Comparison of ENCODE assay signal across 8 mouse cellular contexts in genomic region chr10:79984871-79985270, GRCm38 (mm10). TPM values are rescaled to one million over a fixed set of nuclear protein-coding genes. Genes with fewer than 3 reads are reported as not detected.
DNase-seq lines count a peak whose midpoint lies in the region; ATAC-seq and TF ChIP-seq lines count a peak whose summit lies in the region.

No protein-coding gene starts in this region.

- no peaks in the 10 kb centered on the region for H3K27me3 ChIP-seq in MEL (ENCODE audit: control insufficient read depth in 1 of 2, insufficient read depth in 2 of 2, low read length in 2 of 2)
- H3K27me3 ChIP-seq in cerebellum, adult 2 months (ENCODE audit: control insufficient read depth, insufficient read depth, low read length), result no peaks in the 10 kb centered on the region
- H3K27me3 ChIP-seq in forebrain, postnatal 0 days (ENCODE audit: insufficient read depth, low read length), result peaks cover 27% of the 10 kb centered on the region
- no peaks in the 10 kb centered on the region for H3K27me3 ChIP-seq in lung, embryonic 15.5 days

- peaks cover 0 to 5% of the 10 kb centered on the region in 2 experiments; a peak in 2 of 4 replicates for H3K36me3 ChIP-seq in MEL (ENCODE audit: control insufficient read depth in 1 of 2, insufficient read depth in 2 of 2, low read length in 2 of 2)
- no peaks in the 10 kb centered on the region for H3K36me3 ChIP-seq in forebrain, postnatal 0 days (ENCODE audit: insufficient read depth)
- H3K36me3 ChIP-seq in lung, embryonic 15.5 days, result no peaks in the 10 kb centered on the region

- peak overlapping the region; percentile 78 to 83 for H3K4me3 ChIP-seq in MEL (ENCODE audit: control insufficient read depth in 1 of 2, insufficient read depth in 1 of 2, low read depth in 2 of 2, low read length in 2 of 2)
- peak overlapping the region; percentile 81 for H3K4me3 ChIP-seq in cerebellum, adult 2 months (replicated peaks; ENCODE audit: insufficient read depth, low read depth, low read length)
- H3K4me3 ChIP-seq in forebrain, postnatal 0 days (ENCODE audit: low read depth, low read length), result peak overlapping the region; percentile 77
- peak overlapping the region; percentile 86 for H3K4me3 ChIP-seq in lung, embryonic 15.5 days

- peak overlapping the region; percentile 93 for H3K4me2 ChIP-seq in forebrain, postnatal 0 days (ENCODE audit: low read depth)
- peak overlapping the region; percentile 91 for H3K4me2 ChIP-seq in lung, embryonic 15.5 days

- peaks cover 28% of the 10 kb centered on the region for H3K79me2 ChIP-seq in MEL (ENCODE audit: control insufficient read depth, insufficient read depth, low read length, poor library complexity)

- TF ChIP-seq POLR2A in MEL (IDR thresholded peaks at IDR 0.05; ENCODE audit: control insufficient read depth in 1 of 2, insufficient read depth in 1 of 2, low read depth in 1 of 2, low read length in 2 of 2, poor library complexity in 1 of 2), result no peak
- peak; percentile 49; the same call in 1 of the 2 replicates for TF ChIP-seq POLR2A in cerebellum, adult 2 months (IDR thresholded peaks at IDR 0.05; ENCODE audit: borderline replicate concordance, insufficient read depth, low read length)

- ATAC-seq in forebrain, postnatal 0 days, result peak; percentile 93
- peak; percentile 91 for ATAC-seq in lung, embryonic 15.5 days (ENCODE audit: borderline replicate concordance, extremely low read depth, low FRiP score, low TSS enrichment)

- H3K9me3 ChIP-seq in MEL (replicated peaks; ENCODE audit: insufficient read depth, low read length), result no peaks in the 10 kb centered on the region
- no peaks in the 10 kb centered on the region for H3K9me3 ChIP-seq in forebrain, postnatal 0 days (ENCODE audit: low read length)
- H3K9me3 ChIP-seq in lung, embryonic 15.5 days, result no peaks in the 10 kb centered on the region

- no peak for TF ChIP-seq RAD21 in MEL (IDR thresholded peaks at IDR 0.05; ENCODE audit: low read depth, low read length)

- peaks cover 0 to 16% of the 10 kb centered on the region in 2 experiments; a peak in 2 of 4 replicates for H3K4me1 ChIP-seq in MEL (ENCODE audit: control insufficient read depth in 1 of 2, insufficient read depth in 2 of 2, low read length in 2 of 2)
- peaks cover 26% of the 10 kb centered on the region for H3K4me1 ChIP-seq in cerebellum, adult 2 months (ENCODE audit: control insufficient read depth, insufficient read depth, low read length)
- H3K4me1 ChIP-seq in forebrain, postnatal 0 days (ENCODE audit: insufficient read depth), result peaks cover 14% of the 10 kb centered on the region; the same call in 1 of the 2 replicates
- H3K4me1 ChIP-seq in lung, embryonic 15.5 days, result peaks cover 55% of the 10 kb centered on the region

- peak overlapping the region; percentile 88 for H3K27ac ChIP-seq in MEL (ENCODE audit: control insufficient read depth, low read depth, low read length)
- H3K27ac ChIP-seq in cerebellum, adult 2 months (ENCODE audit: insufficient read depth, low read length), result peak overlapping the region; percentile 92
- peak overlapping the region; percentile 96 for H3K27ac ChIP-seq in forebrain, postnatal 0 days (ENCODE audit: low read depth, low read length)
- peak overlapping the region; percentile 99 for H3K27ac ChIP-seq in lung, embryonic 15.5 days

- TF ChIP-seq CTCF in MEL (IDR thresholded peaks at IDR 0.05 in 2 of 3, conservative IDR thresholded peaks at IDR 0.05 in 1 of 3; ENCODE audit: control insufficient read depth in 1 of 3, insufficient read depth in 1 of 3, low read depth in 2 of 3, low read length in 3 of 3, poor library complexity in 1 of 3, severe bottlenecking in 1 of 3), result no peak
- TF ChIP-seq CTCF in cerebellum, adult 2 months (IDR thresholded peaks at IDR 0.05; ENCODE audit: borderline replicate concordance, insufficient read depth, low read depth, low read length), result no peak
- no peak for TF ChIP-seq CTCF in forebrain, postnatal 0 days (IDR thresholded peaks at IDR 0.05; ENCODE audit: low read depth)

- TF ChIP-seq EP300 in MEL (IDR thresholded peaks at IDR 0.05; ENCODE audit: low read depth in 1 of 2, low read length in 2 of 2), result no peak

- WGBS in cerebellum, adult 2 months, result under 1% methylated on average over 22 of the region's 22 CpGs
- WGBS in forebrain, postnatal 0 days, result under 1% methylated on average over 22 of the region's 22 CpGs
- 0% methylated on average over 22 of the region's 22 CpGs for WGBS in lung, embryonic 15.5 days

- peak overlapping the region; percentile 79 for H3K9ac ChIP-seq in MEL (ENCODE audit: control insufficient read depth, low read depth, low read length, poor library complexity, severe bottlenecking)
- peak overlapping the region; percentile 66 for H3K9ac ChIP-seq in forebrain, postnatal 0 days
- peak overlapping the region; percentile 95 for H3K9ac ChIP-seq in lung, embryonic 15.5 days

- peak; percentile 99 for DNase-seq in MEL (ENCODE audit: low read depth, low spot score)
- peak; percentile 95 to 98 for DNase-seq in cerebellum, adult 2 months
- DNase-seq in forebrain, postnatal 0 days, result peak; percentile 98
- peak; percentile 96 for DNase-seq in heart, postnatal 4 days
- DNase-seq in layer of hippocampus, adult 8-10 months (ENCODE audit: low spot score in 2 of 2), result peak; percentile 97 to 98
- DNase-seq in ovary, adult 18-20 months (ENCODE audit: low spot score), result peak; percentile 97
- DNase-seq in thymus, postnatal 0 days (ENCODE audit: low spot score), result peak; percentile 98

RNA-seq across cellular contexts. Expression of gene Tmem259, which starts 0.7 kb away (rescaled TPM):
- total RNA-seq in MEL (2012; rRNA removed), result 58.2 and 62.0 TPM in 2 replicates
- polyA plus RNA-seq in MEL (2012; ENCODE audit: insufficient read depth in 1 of 2, insufficient read length in 2 of 2, low read depth in 1 of 2, low replicate concordance in 2 of 2, missing spikeins in 1 of 2), result 100 to 1,000 TPM in 1 of 2 experiments, not detected in 1; 150 TPM
- 191 and 204 TPM in 2 replicates for polyA plus RNA-seq in cerebellum, adult 2 months (2012; rRNA removed)
- 109 and 129 TPM in 2 replicates for total RNA-seq in forebrain, postnatal 0 days (2014; rRNA removed)
- polyA plus RNA-seq in forebrain, postnatal 0 days (2015; fragmentation: Nextera tagmentation; extraction: Ambion mirVana), result 25.6 and 26.5 TPM in 2 replicates
- 100 to 1,000 TPM; 117 to 120 TPM for total RNA-seq in heart, postnatal 4 days (2021)
- 100 to 1,000 TPM; 111 to 119 (median 116) TPM for total RNA-seq in layer of hippocampus, adult 8-10 months (2022)
- polyA plus RNA-seq in lung, embryonic 15.5 days (2015; fragmentation: Nextera tagmentation; extraction: Ambion mirVana), result 20.2 and 20.5 TPM in 2 replicates
- polyA plus RNA-seq in thymus, postnatal 0 days (2015; fragmentation: Nextera tagmentation; extraction: Ambion mirVana), result 19.4 and 25.8 TPM in 2 replicates

RNA-seq across cellular contexts. Expression of gene Cnn2, which starts 3.5 kb away (rescaled TPM):
- total RNA-seq in MEL (2012; rRNA removed), result 8.7 and 9.1 TPM in 2 replicates
- 10 to 100 TPM in 1 of 2 experiments, not detected in 1; 25.3 TPM for polyA plus RNA-seq in MEL (2012; ENCODE audit: insufficient read depth in 1 of 2, insufficient read length in 2 of 2, low read depth in 1 of 2, low replicate concordance in 2 of 2, missing spikeins in 1 of 2)
- polyA plus RNA-seq in cerebellum, adult 2 months (2012; rRNA removed), result 8.2 and 9.3 TPM in 2 replicates
- 19.5 and 28.2 TPM in 2 replicates for total RNA-seq in forebrain, postnatal 0 days (2014; rRNA removed)
- polyA plus RNA-seq in forebrain, postnatal 0 days (2015; fragmentation: Nextera tagmentation; extraction: Ambion mirVana), result 15.7 and 17.0 TPM in 2 replicates
- total RNA-seq in heart, postnatal 4 days (2021), result 100 to 1,000 TPM; 109 to 113 TPM
- 1 to 10 TPM; 5.3 to 9.8 (median 6.6) TPM for total RNA-seq in layer of hippocampus, adult 8-10 months (2022)
- polyA plus RNA-seq in lung, embryonic 15.5 days (2015; fragmentation: Nextera tagmentation; extraction: Ambion mirVana), result 367 and 375 TPM in 2 replicates
- 137 and 152 TPM in 2 replicates for polyA plus RNA-seq in thymus, postnatal 0 days (2015; fragmentation: Nextera tagmentation; extraction: Ambion mirVana)

RNA-seq across cellular contexts. Expression of gene Abca7, which starts 11.4 kb away (rescaled TPM):
- total RNA-seq in MEL (2012; rRNA removed), result 7.4 and 7.7 TPM in 2 replicates
- polyA plus RNA-seq in MEL (2012; ENCODE audit: insufficient read depth in 1 of 2, insufficient read length in 2 of 2, low read depth in 1 of 2, low replicate concordance in 2 of 2, missing spikeins in 1 of 2), result 10 to 100 TPM in 1 of 2 experiments, not detected in 1; 16.8 TPM
- polyA plus RNA-seq in cerebellum, adult 2 months (2012; rRNA removed), result 31.1 and 32.4 TPM in 2 replicates
- total RNA-seq in forebrain, postnatal 0 days (2014; rRNA removed), result 6.1 and 6.2 TPM in 2 replicates
- 1.1 TPM in 2 replicates for polyA plus RNA-seq in forebrain, postnatal 0 days (2015; fragmentation: Nextera tagmentation; extraction: Ambion mirVana)
- total RNA-seq in heart, postnatal 4 days (2021), result 1 to 10 TPM; 6.9 to 8.1 TPM
- 10 to 100 TPM; 12.4 to 13.6 (median 13.3) TPM for total RNA-seq in layer of hippocampus, adult 8-10 months (2022)
- polyA plus RNA-seq in lung, embryonic 15.5 days (2015; fragmentation: Nextera tagmentation; extraction: Ambion mirVana), result 3.5 and 4.3 TPM in 2 replicates
- polyA plus RNA-seq in thymus, postnatal 0 days (2015; fragmentation: Nextera tagmentation; extraction: Ambion mirVana), result 5.2 and 5.8 TPM in 2 replicates

RNA-seq across cellular contexts. Expression of gene Grin3b, which starts 14.4 kb away (rescaled TPM):
- 0.16 and 0.42 TPM in 2 replicates for total RNA-seq in MEL (2012; rRNA removed)
- polyA plus RNA-seq in MEL (2012; ENCODE audit: insufficient read depth in 1 of 2, insufficient read length in 2 of 2, low read depth in 1 of 2, low replicate concordance in 2 of 2, missing spikeins in 1 of 2), result 1 to 10 TPM in 1 of 2 experiments, not detected in 1; 1.1 TPM
- 5.5 and 5.9 TPM in 2 replicates for polyA plus RNA-seq in cerebellum, adult 2 months (2012; rRNA removed)
- 0.14 and 0.15 TPM in 2 replicates for total RNA-seq in forebrain, postnatal 0 days (2014; rRNA removed)
- polyA plus RNA-seq in forebrain, postnatal 0 days (2015; fragmentation: Nextera tagmentation; extraction: Ambion mirVana), result 0.09 and 0.18 TPM in 2 replicates
- under 1 TPM in 1 of 2 experiments, not detected in 1; 0.21 TPM for total RNA-seq in heart, postnatal 4 days (2021)
- total RNA-seq in layer of hippocampus, adult 8-10 months (2022), result under 1 TPM in 2 of 4 experiments, not detected in 2; 0.19 to 0.20 TPM
- polyA plus RNA-seq in lung, embryonic 15.5 days (2015; fragmentation: Nextera tagmentation; extraction: Ambion mirVana), result 0.34 and 0.45 TPM in 2 replicates
- 0.09 and 0.20 TPM in 2 replicates for polyA plus RNA-seq in thymus, postnatal 0 days (2015; fragmentation: Nextera tagmentation; extraction: Ambion mirVana)

RNA-seq across cellular contexts. Expression of gene Wdr18, which starts 24.9 kb away (rescaled TPM):
- 94.5 and 107 TPM in 2 replicates for total RNA-seq in MEL (2012; rRNA removed)
- 10 to 100 TPM in 1 of 2 experiments, not detected in 1; 89.5 TPM for polyA plus RNA-seq in MEL (2012; ENCODE audit: insufficient read depth in 1 of 2, insufficient read length in 2 of 2, low read depth in 1 of 2, low replicate concordance in 2 of 2, missing spikeins in 1 of 2)
- 56.2 and 57.4 TPM in 2 replicates for polyA plus RNA-seq in cerebellum, adult 2 months (2012; rRNA removed)
- total RNA-seq in forebrain, postnatal 0 days (2014; rRNA removed), result 58.2 and 84.6 TPM in 2 replicates
- polyA plus RNA-seq in forebrain, postnatal 0 days (2015; fragmentation: Nextera tagmentation; extraction: Ambion mirVana), result 91.9 and 107 TPM in 2 replicates
- 10 to 100 TPM; 25.5 to 28.5 TPM for total RNA-seq in heart, postnatal 4 days (2021)
- 10 to 100 TPM; 42.9 to 50.8 (median 48.6) TPM for total RNA-seq in layer of hippocampus, adult 8-10 months (2022)
- 95.1 and 96.2 TPM in 2 replicates for polyA plus RNA-seq in lung, embryonic 15.5 days (2015; fragmentation: Nextera tagmentation; extraction: Ambion mirVana)
- polyA plus RNA-seq in thymus, postnatal 0 days (2015; fragmentation: Nextera tagmentation; extraction: Ambion mirVana), result 77.5 and 85.8 TPM in 2 replicates

Comparison
In these comparisons a context has a peak if more than half of its experiments do, and no peak if none do; other contexts are left out.
1. Peak in every context shown above with its lines: DNase-seq, ATAC-seq, H3K4me3 ChIP-seq and H3K27ac ChIP-seq.